In genomic region chr13:78186340-78186946, GRCm38 (mm10) we compare ENCODE assay signal across 9 mouse cellular contexts. TPM values are rescaled to one million over a fixed set of nuclear protein-coding genes. Genes with fewer than 3 reads are reported as not detected.
DNase-seq lines count a peak whose midpoint lies in the region; ATAC-seq and TF ChIP-seq lines count a peak whose summit lies in the region.
"Had no signal": no experiment of that assay in that cellular context is flagged by ENCODE, and none has a peak within 500 bp of the region (broad histone marks: within the 10 kb centered on the region; RNA-seq: fewer than 3 reads in every experiment).

No protein-coding gene starts in this region.

- no peak overlapping the region for H3K4me3 ChIP-seq in intestine, postnatal 0 days (ENCODE audit: low read depth, low read length)
- H3K4me3 ChIP-seq in intestine, embryonic 16.5 days (ENCODE audit: low read length), result no peak overlapping the region
- no peak overlapping the region for H3K4me3 ChIP-seq in E14TG2a.4 (replicated peaks; ENCODE audit: low read length)
- no peak overlapping the region for H3K4me3 ChIP-seq in limb, embryonic 10.5 days

- no peak for ATAC-seq in intestine, postnatal 0 days
- ATAC-seq in intestine, embryonic 16.5 days, result no peak
- peak; percentile 70 for ATAC-seq in common myeloid progenitor, adult 5-6 weeks (replicated peaks; ENCODE audit: low read depth, poor library complexity, severe bottlenecking)
- ATAC-seq: Patski had no signal

- H3K9ac ChIP-seq in intestine, postnatal 0 days (ENCODE audit: low read depth, low read length), result no peak overlapping the region
- H3K9ac ChIP-seq in intestine, embryonic 16.5 days (ENCODE audit: low read depth, low read length), result no peak overlapping the region

- no peaks in the 10 kb centered on the region for H3K4me1 ChIP-seq in intestine, postnatal 0 days (replicated peaks; ENCODE audit: control insufficient read depth, insufficient read depth, low read length)
- no peaks in the 10 kb centered on the region for H3K4me1 ChIP-seq in intestine, embryonic 16.5 days (ENCODE audit: control insufficient read depth, insufficient read depth, low read length)
- 0 out of 2 replicates have a peak, but pooled peaks cover 5% of the 10 kb centered on the region for H3K4me1 ChIP-seq in E14TG2a.4 (replicated peaks; ENCODE audit: low read depth, low read length)
- H3K4me1 ChIP-seq in limb, embryonic 10.5 days, result peaks cover 30% of the 10 kb centered on the region

- peak; percentile 68 for TF ChIP-seq CTCF in intestine, postnatal 0 days (IDR thresholded peaks at IDR 0.05; ENCODE audit: low read depth)
- peak; percentile 30 for TF ChIP-seq CTCF in E14TG2a.4 (conservative IDR thresholded peaks at IDR 0.05; ENCODE audit: low read length)

- H3K4me2 ChIP-seq in intestine, postnatal 0 days (replicated peaks; ENCODE audit: low read depth), result no peak overlapping the region
- no peak overlapping the region for H3K4me2 ChIP-seq in intestine, embryonic 16.5 days (ENCODE audit: low read depth, low read length)

- no peaks in the 10 kb centered on the region for H3K9me3 ChIP-seq in intestine, postnatal 0 days (ENCODE audit: control insufficient read depth)
- H3K9me3 ChIP-seq in intestine, embryonic 16.5 days (ENCODE audit: control insufficient read depth, low read length), result no peaks in the 10 kb centered on the region
- no peaks in the 10 kb centered on the region for H3K9me3 ChIP-seq in E14TG2a.4 (ENCODE audit: low read length)
- no peaks in the 10 kb centered on the region for H3K9me3 ChIP-seq in limb, embryonic 10.5 days (replicated peaks)

- H3K27ac ChIP-seq in intestine, postnatal 0 days (ENCODE audit: low read depth, low read length), result no peak overlapping the region
- H3K27ac ChIP-seq in intestine, embryonic 16.5 days (ENCODE audit: low read length), result no peak overlapping the region
- no peak overlapping the region for H3K27ac ChIP-seq in limb, embryonic 10.5 days

- H3K36me3 ChIP-seq in intestine, postnatal 0 days (ENCODE audit: control insufficient read depth, insufficient read depth), result no peaks in the 10 kb centered on the region
- no peaks in the 10 kb centered on the region for H3K36me3 ChIP-seq in intestine, embryonic 16.5 days (ENCODE audit: control insufficient read depth, insufficient read depth, low read length)
- H3K36me3 ChIP-seq in E14TG2a.4 (ENCODE audit: insufficient read depth, low read length), result no peaks in the 10 kb centered on the region
- peaks cover 16% of the 10 kb centered on the region for H3K36me3 ChIP-seq in limb, embryonic 10.5 days

- 22% methylated on average over 12 of the region's 12 CpGs for WGBS in intestine, postnatal 0 days
- WGBS in intestine, embryonic 16.5 days, result 22% methylated on average over 12 of the region's 12 CpGs
- WGBS in limb, embryonic 10.5 days, result 14% methylated on average over 12 of the region's 12 CpGs

- DNase-seq in limb, embryonic 10.5 days (ENCODE audit: low spot score), result peak; percentile 53
- no peak for DNase-seq in adipocyte (ENCODE audit: low spot score)
- no peak for DNase-seq in left cerebral cortex, adult 8-10 months (ENCODE audit: low spot score in 2 of 2)
- DNase-seq in frontal cortex, postnatal 10 days (ENCODE audit: low spot score in 2 of 2), result no peak

- peaks cover 80% of the 10 kb centered on the region for H3K27me3 ChIP-seq in intestine, postnatal 0 days (replicated peaks; ENCODE audit: control insufficient read depth, insufficient read depth, low read length)
- peaks cover 65% of the 10 kb centered on the region for H3K27me3 ChIP-seq in intestine, embryonic 16.5 days (replicated peaks; ENCODE audit: control insufficient read depth, insufficient read depth, low read length)
- peaks cover 91% of the 10 kb centered on the region for H3K27me3 ChIP-seq in E14TG2a.4 (ENCODE audit: insufficient read depth, low read length)
- H3K27me3 ChIP-seq in limb, embryonic 10.5 days (ENCODE audit: low read depth, poor library complexity, severe bottlenecking), result peaks cover 100% of the 10 kb centered on the region

RNA-seq across cellular contexts. Expression of gene Nr2f1, which starts 13.1 kb away (rescaled TPM):
- polyA plus RNA-seq in intestine, postnatal 0 days (2015; fragmentation: Nextera tagmentation; extraction: Ambion mirVana), result 0.82 and 1.0 TPM in 2 replicates
- 0.87 and 1.2 TPM in 2 replicates for polyA plus RNA-seq in intestine, embryonic 16.5 days (2015; fragmentation: Nextera tagmentation; extraction: Ambion mirVana)
- not detected in 2 replicates for total RNA-seq in common myeloid progenitor, adult 5-6 weeks (2017)
- 18.2 and 19.6 TPM in 2 replicates for polyA plus RNA-seq in limb, embryonic 10.5 days (2016; fragmentation: Nextera tagmentation; extraction: Ambion mirVana)
- 100 to 1,000 TPM in 1 of 4 experiments, 10 to 100 TPM in 3; 92.7 to 104 (median 96.8) TPM for total RNA-seq in left cerebral cortex, adult 8-10 months (2022)
